Mouse (Mus musculus): Measurements from ENCODE around the gene Rdh19.

DNA sequence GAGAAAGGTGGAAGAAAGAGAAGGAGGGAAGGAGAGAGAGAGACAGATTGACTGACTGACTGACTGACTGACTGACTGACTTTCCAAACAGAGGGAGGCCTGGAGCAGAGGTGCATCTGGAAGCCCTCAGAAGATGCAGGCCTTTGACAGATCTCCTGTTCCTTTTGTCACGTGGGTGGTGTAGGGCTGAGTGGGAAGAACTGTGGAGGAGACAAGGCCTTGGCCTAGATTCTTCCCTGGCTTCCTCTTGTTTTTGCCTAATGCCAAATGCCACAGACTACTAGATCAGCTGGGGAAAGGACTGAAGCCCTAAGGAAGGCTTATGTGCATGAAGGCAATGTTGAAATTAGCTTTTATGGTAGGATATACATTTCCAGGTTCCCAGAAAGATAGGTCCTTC, 53.4 kb downstream of the Rdh19 start:
- TF ChIP-seq CTCF (IDR thresholded peaks at IDR 0.05) (no peak), EP300 (IDR thresholded peaks at IDR 0.05) (no peak)
